Comparison of ENCODE assay signal across 28 mouse cellular contexts in genomic region chr4:88974535-88974934, GRCm38 (mm10).
DNase-seq lines count a peak whose midpoint lies in the region; ATAC-seq and TF ChIP-seq lines count a peak whose summit lies in the region.
"Had no signal": no experiment of that assay in that cellular context is flagged by ENCODE, and none has a peak within 500 bp of the region (broad histone marks: within the 10 kb centered on the region; RNA-seq: fewer than 3 reads in every experiment).

No protein-coding gene starts in this region.

- WGBS in heart, embryonic 10.5 days: 71% methylated on average over 2 of the region's 2 CpGs
- WGBS in heart, embryonic 15.5 days: 38% methylated on average over 2 of the region's 2 CpGs

- TF ChIP-seq CTCF in gastrocnemius, adult 2 months (IDR thresholded peaks at IDR 0.05): no peak

- H3K36me3 ChIP-seq in heart, embryonic 10.5 days: no peaks in the 10 kb centered on the region
- H3K36me3 ChIP-seq in heart, embryonic 15.5 days: no peaks in the 10 kb centered on the region
- H3K36me3 ChIP-seq: embryonic facial prominence, embryonic 10.5 days; embryonic facial prominence, embryonic 15.5 days; midbrain, embryonic 10.5 days; midbrain, embryonic 15.5 days had no signal

- ATAC-seq in heart, embryonic 15.5 days (replicated peaks; ENCODE audit: insufficient number of reproducible peaks, insufficient read depth, low FRiP score, low read depth): peak; percentile 39; the same call in 1 of the 2 replicates
- no peak for ATAC-seq in activated CD4-positive, CD25-positive, alpha-beta regulatory T cell, adult 4 months
- ATAC-seq: CD4-positive, CD25-positive, alpha-beta regulatory T cell, adult 4 months; forebrain, embryonic 14.5 days; intestine, postnatal 0 days; midbrain, embryonic 15.5 days had no signal

- H3K4me2 ChIP-seq in heart, embryonic 15.5 days: no peak overlapping the region
- H3K4me2 ChIP-seq: embryonic facial prominence, embryonic 15.5 days; hindbrain, embryonic 14.5 days; lung, embryonic 14.5 days; midbrain, embryonic 15.5 days had no signal

- H3K4me1 ChIP-seq in heart, embryonic 10.5 days: no peaks in the 10 kb centered on the region
- peaks cover 6% of the 10 kb centered on the region for H3K4me1 ChIP-seq in heart, embryonic 15.5 days (replicated peaks)
- H3K4me1 ChIP-seq: embryonic facial prominence, embryonic 10.5 days; embryonic facial prominence, embryonic 15.5 days; midbrain, embryonic 10.5 days; midbrain, embryonic 15.5 days had no signal

- peak; percentile 20 for DNase-seq in gastrocnemius, adult 2 months
- no peak for DNase-seq in gastrocnemius, postnatal 10 days
- peak; percentile 19 to 24 for DNase-seq in heart, adult 9 months (ENCODE audit: low spot score in 2 of 2)
- no peak for DNase-seq in heart, embryonic 10.5 days (ENCODE audit: low spot score)
- no peak for DNase-seq in adrenal gland, adult 2 months
- DNase-seq: adrenal gland, adult 8-10 months; cerebellum, adult 2 months; cerebellum, postnatal 14 days; kidney, adult 9 months; kidney, postnatal 10 days; liver; lung, embryonic 14.5 days; lung, postnatal 14 days; right cerebral cortex, adult 18-20 months; thymus, adult 18-20 months; thymus, postnatal 36 days had no signal

- no peak overlapping the region for H3K9ac ChIP-seq in heart, embryonic 15.5 days
- H3K9ac ChIP-seq: embryonic facial prominence, embryonic 15.5 days; hindbrain, embryonic 14.5 days; liver, embryonic 14.5 days; lung, embryonic 14.5 days; midbrain, embryonic 15.5 days had no signal

- H3K27me3 ChIP-seq in heart, embryonic 10.5 days (ENCODE audit: insufficient read depth, poor library complexity, severe bottlenecking): no peaks in the 10 kb centered on the region
- no peaks in the 10 kb centered on the region for H3K27me3 ChIP-seq in heart, embryonic 15.5 days
- H3K27me3 ChIP-seq: embryonic facial prominence, embryonic 15.5 days; midbrain, embryonic 15.5 days had no signal

- H3K9me3 ChIP-seq in heart, embryonic 10.5 days: no peaks in the 10 kb centered on the region
- no peaks in the 10 kb centered on the region for H3K9me3 ChIP-seq in heart, embryonic 15.5 days (replicated peaks)
- H3K9me3 ChIP-seq: embryonic facial prominence, embryonic 10.5 days; embryonic facial prominence, embryonic 15.5 days; midbrain, embryonic 10.5 days; midbrain, embryonic 15.5 days had no signal

- no peak overlapping the region for H3K4me3 ChIP-seq in gastrocnemius, adult 2 months
- no peak overlapping the region for H3K4me3 ChIP-seq in heart, embryonic 10.5 days
- H3K4me3 ChIP-seq in heart, embryonic 15.5 days: no peak overlapping the region
- H3K4me3 ChIP-seq: embryonic facial prominence, embryonic 10.5 days; embryonic facial prominence, embryonic 15.5 days; midbrain, embryonic 10.5 days; midbrain, embryonic 15.5 days had no signal

- peak overlapping the region; percentile 73 for H3K27ac ChIP-seq in gastrocnemius, adult 2 months
- no peak overlapping the region for H3K27ac ChIP-seq in heart, embryonic 10.5 days
- H3K27ac ChIP-seq in heart, embryonic 15.5 days: peak overlapping the region; percentile 4; the same call in 1 of the 2 replicates
- H3K27ac ChIP-seq: embryonic facial prominence, embryonic 10.5 days; embryonic facial prominence, embryonic 15.5 days; hindbrain, embryonic 14.5 days; liver, embryonic 14.5 days; midbrain, embryonic 10.5 days; midbrain, embryonic 15.5 days; stomach, postnatal 0 days had no signal

- intact Hi-C loops in gastrocnemius, adult 2 months (cut with DNase I): loop anchor here (2.0 kb wide), 1 partner anchor 64 kb away; no protein-coding TSS in a partner anchor

Comparison
In these comparisons a context has a peak if more than half of its experiments do, and no peak if none do; other contexts are left out.
1. DNase-seq: peak in gastrocnemius, adult 2 months (single experiment) and heart, adult 9 months (2 of 2); none in gastrocnemius, postnatal 10 days (single experiment), heart, embryonic 10.5 days (single experiment) and adrenal gland, adult 2 months (single experiment).